Mouse (Mus musculus) bone marrow, adult 2 months (tissue): ENCODE data around the gene Nav2.

Experiments
- CTCF ChIP-seq: fragments of 200-500 bp; IDR thresholded peaks from 2 replicates; pipeline ENCODE4 v1.5.1; 2011; ENCODE audit warnings: low read length, control low read depth; ENCODE audit not compliant: control insufficient read depth, insufficient read depth
- POLR2A ChIP-seq: fragments of 200-500 bp; IDR thresholded peaks from 2 replicates; pipeline ENCODE4 v1.6.1; 2011; ENCODE audit warnings: low read depth, mild to moderate bottlenecking, control low read depth, low read length, borderline replicate concordance; ENCODE audit not compliant: control insufficient read depth

- TF ChIP-seq CTCF, result no peak
- no peak for TF ChIP-seq POLR2A
Measured at GRCm38 (mm10) chr7:49078930-49079329, 170.4 kb downstream of the Nav2 start.
